Mouse (Mus musculus) liver, embryonic 14.5 days (tissue): ENCODE data around the gene Ube2q2. TPM values are rescaled to one million over a fixed set of nuclear protein-coding genes. Genes with fewer than 3 reads are reported as not detected.

ENCODE experiments used
- ATAC-seq: fragments of 200-750 bp; cut with Nextera tagmentation; 2 replicates; pipeline ENCODE4 v1.8.0; 2017; ENCODE audit warnings: moderate number of reproducible peaks, mild to moderate bottlenecking, moderate library complexity; ENCODE audit not compliant: insufficient read depth
- DNase-seq, 3 experiments: peaks; one replicate each; pipeline ENCODE4 v3.0.0-alpha.2; 2012 to 2013; ENCODE audit warnings: low read depth in 3 of 3, low spot score in 3 of 3
- H3K27ac ChIP-seq: fragments of 300-500 bp; sonication (generic); 2 replicates; pipeline ENCODE4 v1.5.1; 2014; ENCODE audit warnings: moderate library complexity, mild to moderate bottlenecking, control low read depth, inconsistent platforms
- H3K27me3 ChIP-seq: fragments of 300-500 bp; sonication (generic); 2 replicates; pipeline ENCODE4 v1.6.1; 2014; ENCODE audit warnings: mild to moderate bottlenecking, low read length, moderate library complexity; ENCODE audit not compliant: control insufficient read depth, insufficient read depth
- H3K36me3 ChIP-seq: fragments of 300-500 bp; sonication (generic); replicated peaks from 2 replicates; pipeline ENCODE4 v1.6.1; 2014; ENCODE audit warnings: low read depth; ENCODE audit not compliant: control insufficient read depth, insufficient read depth
- H3K4me1 ChIP-seq, 2 experiments: fragments of 200-500 bp in 1 of 2; fragments of 300-500 bp in 1 of 2; sonication (generic) in 1 of 2; replicated peaks; 2 replicates each; pipeline ENCODE4 v1.6.1; 2012 to 2014; ENCODE audit warnings: antibody characterized with exemption in 1 of 2, inconsistent platforms in 1 of 2, low read length in 1 of 2; ENCODE audit not compliant: control insufficient read depth in 2 of 2, insufficient read depth in 2 of 2
- H3K4me2 ChIP-seq: fragments of 300-500 bp; sonication (generic); 2 replicates; pipeline ENCODE4 v1.6.1; 2014; ENCODE audit warnings: low read depth, mild to moderate bottlenecking, control low read depth, moderate library complexity
- H3K4me3 ChIP-seq, 2 experiments: fragments of 200-500 bp in 1 of 2; fragments of 300-500 bp in 1 of 2; sonication (generic) in 1 of 2; 2 replicates each; pipeline ENCODE4 v1.5.1; 2012 to 2014; ENCODE audit warnings: low read depth in 2 of 2, low read length in 2 of 2, mild to moderate bottlenecking in 2 of 2, control low read depth in 1 of 2, inconsistent platforms in 1 of 2, moderate library complexity in 1 of 2; ENCODE audit not compliant: insufficient read depth in 1 of 2
- H3K9ac ChIP-seq: fragments of 300-500 bp; sonication (generic); replicated peaks from 2 replicates; pipeline ENCODE4 v1.6.1; 2014; ENCODE audit warnings: mild to moderate bottlenecking, control low read depth, moderate library complexity
- H3K9me3 ChIP-seq: fragments of 300-500 bp; sonication (generic); 2 replicates; pipeline ENCODE4 v1.6.1; 2016; ENCODE audit warnings: low read length, mixed read lengths; ENCODE audit not compliant: control insufficient read depth
- CTCF ChIP-seq: IDR thresholded peaks from 2 replicates; pipeline ENCODE4 v1.5.1; 2016; ENCODE audit warnings: antibody characterized with exemption, low read depth, control low read depth
- EP300 ChIP-seq: IDR thresholded peaks from 2 replicates; pipeline ENCODE4 v1.6.1; 2016; ENCODE audit warnings: antibody characterized with exemption, low read depth
- WGBS: fragments of 180-500 bp; shearing (Covaris S2); extraction: QIAGEN DNeasy Blood & Tissue Kit; methylation state at CpG from one replicate; pipeline ENCODE4 v1.1.7; 2014; ENCODE audit not compliant: insufficient replicate concordance; 5-methylcytosine and 5-hydroxymethylcytosine counted together
- polyA plus RNA-seq, 2 experiments: library from polyadenylated mRNA; depleted of rRNA in 1 of 2; stranded (reverse) in 1 of 2; unstranded in 1 of 2; fragments of >200 nt; fragmentation: Nextera tagmentation in 1 of 2; extraction: Ambion mirVana in 1 of 2; gene quantifications; 2 replicates each; pipeline versions ENCODE4 v1.2.1 to v1.2.3; 2012 to 2014

Ube2q2 gene
- polyA plus RNA-seq, 2 experiments: 5.3 to 11.3 TPM

- no peaks in the 10 kb centered on the region for H3K4me1 ChIP-seq
- WGBS: 32% methylated on average over 4 of the region's 4 CpGs
- H3K4me2 ChIP-seq: no peak overlapping the region
- H3K4me3 ChIP-seq: no peak overlapping the region
- no peaks in the 10 kb centered on the region for H3K27me3 ChIP-seq
- H3K9ac ChIP-seq: no peak overlapping the region
- H3K36me3 ChIP-seq: no peaks in the 10 kb centered on the region
- no peak overlapping the region for H3K27ac ChIP-seq
- no peaks in the 10 kb centered on the region for H3K9me3 ChIP-seq
- no peak for ATAC-seq
- TF ChIP-seq EP300 (no peak), CTCF (no peak)
- DNase-seq: peak in 1 of 3 experiments; percentile 13
Measured at GRCm38 (mm10) chr9:55255604-55256003, 107.0 kb downstream of the Ube2q2 start.

GRCm38 (mm10) chr9:55257105-55257504 lies 108.5 kb downstream of the Ube2q2 start:
- Histone ChIP-seq H3K9me3 (no peaks in the 10 kb centered on the region), H3K27me3 (no peaks in the 10 kb centered on the region), H3K9ac (no peak overlapping the region), H3K36me3 (no peaks in the 10 kb centered on the region), H3K4me2 (no peak overlapping the region), H3K27ac (no peak overlapping the region), H3K4me1 (no peaks in the 10 kb centered on the region), H3K4me3 (no peak overlapping the region)
- ATAC-seq: no peak
- TF ChIP-seq EP300 (no peak), CTCF (no peak)
- no peak for DNase-seq
- 45% methylated on average over 2 of the region's 2 CpGs for WGBS

Other genes with a start within 250 kb of the Ube2q2 start
- 0.76 and 0.81 TPM in 2 replicates for gene Hykk, start 231.6 kb upstream of the Ube2q2 start, polyA plus RNA-seq (2012; rRNA removed)
- gene Hykk, start 231.6 kb upstream of the Ube2q2 start, polyA plus RNA-seq (2014; fragmentation: Nextera tagmentation; extraction: Ambion mirVana): 1.8 and 2.1 TPM in 2 replicates
- 58.5 and 91.1 TPM in 2 replicates for gene Psma4, start 198.1 kb upstream of the Ube2q2 start, polyA plus RNA-seq (2012; rRNA removed)
- 170 and 171 TPM in 2 replicates for gene Psma4, start 198.1 kb upstream of the Ube2q2 start, polyA plus RNA-seq (2014; fragmentation: Nextera tagmentation; extraction: Ambion mirVana)
- gene AY074887, start 197.9 kb upstream of the Ube2q2 start, polyA plus RNA-seq (2012; rRNA removed): 0.04 TPM in 1 of 2 replicates, not detected in the other
- 0.27 and 0.69 TPM in 2 replicates for gene AY074887, start 197.9 kb upstream of the Ube2q2 start, polyA plus RNA-seq (2014; fragmentation: Nextera tagmentation; extraction: Ambion mirVana)
- 0.02 TPM in 1 of 2 replicates, not detected in the other for gene Chrna5, start 168.0 kb upstream of the Ube2q2 start, polyA plus RNA-seq (2012; rRNA removed)
- gene Chrna5, start 168.0 kb upstream of the Ube2q2 start, polyA plus RNA-seq (2014; fragmentation: Nextera tagmentation; extraction: Ambion mirVana): 0.05 TPM in 1 of 2 replicates, not detected in the other
- gene Chrna3, start 122.3 kb upstream of the Ube2q2 start, polyA plus RNA-seq (2012; rRNA removed): 0.03 TPM in 1 of 2 replicates, not detected in the other
- not detected in 2 replicates for gene Chrna3, start 122.3 kb upstream of the Ube2q2 start, polyA plus RNA-seq (2014; fragmentation: Nextera tagmentation; extraction: Ambion mirVana)
- 0.02 TPM in 1 of 2 replicates, not detected in the other for gene Chrnb4, start 100.1 kb upstream of the Ube2q2 start, polyA plus RNA-seq (2012; rRNA removed)
- gene Chrnb4, start 100.1 kb upstream of the Ube2q2 start, polyA plus RNA-seq (2014; fragmentation: Nextera tagmentation; extraction: Ambion mirVana): not detected in 2 replicates
- 6.2 and 8.8 TPM in 2 replicates for gene Fbxo22, start 60.1 kb downstream of the Ube2q2 start, polyA plus RNA-seq (2012; rRNA removed)
- gene Fbxo22, start 60.1 kb downstream of the Ube2q2 start, polyA plus RNA-seq (2014; fragmentation: Nextera tagmentation; extraction: Ambion mirVana): 15.7 and 16.9 TPM in 2 replicates
- gene Nrg4, start 178.0 kb downstream of the Ube2q2 start, polyA plus RNA-seq (2012; rRNA removed): 0.34 and 0.39 TPM in 2 replicates
- gene Nrg4, start 178.0 kb downstream of the Ube2q2 start, polyA plus RNA-seq (2014; fragmentation: Nextera tagmentation; extraction: Ambion mirVana): 0.52 and 1.1 TPM in 2 replicates
- not detected in 2 replicates for gene Tmem266, start 178.1 kb downstream of the Ube2q2 start, polyA plus RNA-seq (2012; rRNA removed)
- gene Tmem266, start 178.1 kb downstream of the Ube2q2 start, polyA plus RNA-seq (2014; fragmentation: Nextera tagmentation; extraction: Ambion mirVana): not detected in 2 replicates